Mouse (Mus musculus): ENCODE results near the gene Iqcf1. TPM values are rescaled to one million over a fixed set of nuclear protein-coding genes. Genes with fewer than 3 reads are reported as not detected.

Iqcf1 gene
- polyA plus RNA-seq, 1 experiment from 2014 or later = not detected

GRCm38 (mm10) chr9:106514273-106514672 is 14.5 kb downstream of the Iqcf1 start, which contains the start of gene Iqcf5:
Iqcf5 (plus strand) TSS chr9:106514573.
- ATAC-seq (ENCODE audit: low FRiP score) (no peak), DNase-seq (ENCODE audit: low spot score) (no peak)
- Histone ChIP-seq H3K9me3 (ENCODE audit: control insufficient read depth, low read length) (no peaks in the 10 kb centered on the region), H3K4me1 (replicated peaks; ENCODE audit: control insufficient read depth, insufficient read depth, low read length) (no peaks in the 10 kb centered on the region), H3K36me3 (ENCODE audit: control insufficient read depth, insufficient read depth, low read length) (no peaks in the 10 kb centered on the region), H3K27me3 (ENCODE audit: control insufficient read depth, insufficient read depth, low read length) (no peaks in the 10 kb centered on the region), H3K4me2 (replicated peaks; ENCODE audit: low read depth, low read length) (no peak within 1 kb of the TSS), H3K9ac (ENCODE audit: low read depth, low read length) (no peak within 1 kb of the TSS), H3K27ac (ENCODE audit: low read depth, low read length) (no peak within 1 kb of the TSS), H3K4me3 (ENCODE audit: low read depth, low read length) (no peak within 1 kb of the TSS)
- WGBS = 90% methylated on average over 4 of the region's 4 CpGs

- DNase-seq (ENCODE audit: low spot score) (no peak), ATAC-seq (ENCODE audit: low FRiP score) (no peak)
- H3K36me3 ChIP-seq (ENCODE audit: control insufficient read depth, insufficient read depth, low read length) = no peaks in the 10 kb centered on the region
- H3K4me1 ChIP-seq (replicated peaks; ENCODE audit: control insufficient read depth, insufficient read depth, low read length) = no peaks in the 10 kb centered on the region
- no peak overlapping the region for H3K4me3 ChIP-seq (ENCODE audit: low read depth, low read length)
- 85% methylated on average over 2 of the region's 2 CpGs for WGBS
- H3K9ac ChIP-seq (ENCODE audit: low read depth, low read length) = no peak overlapping the region
- no peak overlapping the region for H3K27ac ChIP-seq (ENCODE audit: low read depth, low read length)
- no peak overlapping the region for H3K4me2 ChIP-seq (replicated peaks; ENCODE audit: low read depth, low read length)
- H3K9me3 ChIP-seq (ENCODE audit: control insufficient read depth, low read length) = no peaks in the 10 kb centered on the region
- no peaks in the 10 kb centered on the region for H3K27me3 ChIP-seq (ENCODE audit: control insufficient read depth, insufficient read depth, low read length)
These were observed 19.7 kb downstream of the Iqcf1 start for GRCm38 (mm10) chr9:106519433-106519832.

GRCm38 (mm10) chr9:106519909-106520308 is 20.1 kb downstream of the Iqcf1 start:
- H3K4me2 ChIP-seq (replicated peaks; ENCODE audit: low read depth, low read length) = no peak overlapping the region
- H3K4me1 ChIP-seq (replicated peaks; ENCODE audit: control insufficient read depth, insufficient read depth, low read length) = no peaks in the 10 kb centered on the region
- DNase-seq (ENCODE audit: low spot score) (no peak), ATAC-seq (ENCODE audit: low FRiP score) (no peak)
- H3K9me3 ChIP-seq (ENCODE audit: control insufficient read depth, low read length) = no peaks in the 10 kb centered on the region
- no peaks in the 10 kb centered on the region for H3K27me3 ChIP-seq (ENCODE audit: control insufficient read depth, insufficient read depth, low read length)
- no peaks in the 10 kb centered on the region for H3K36me3 ChIP-seq (ENCODE audit: control insufficient read depth, insufficient read depth, low read length)
- WGBS = 85% methylated on average over 8 of the region's 8 CpGs
- no peak overlapping the region for H3K4me3 ChIP-seq (ENCODE audit: low read depth, low read length)
- no peak overlapping the region for H3K9ac ChIP-seq (ENCODE audit: low read depth, low read length)
- no peak overlapping the region for H3K27ac ChIP-seq (ENCODE audit: low read depth, low read length)

GRCm38 (mm10) chr9:106531833-106532232 is 32.1 kb downstream of the Iqcf1 start:
- 36% methylated on average over 3 of the region's 3 CpGs for WGBS
- Histone ChIP-seq H3K4me2 (replicated peaks; ENCODE audit: low read depth, low read length) (no peak overlapping the region), H3K9ac (ENCODE audit: low read depth, low read length) (no peak overlapping the region), H3K4me3 (ENCODE audit: low read depth, low read length) (no peak overlapping the region), H3K36me3 (ENCODE audit: control insufficient read depth, insufficient read depth, low read length) (no peaks in the 10 kb centered on the region), H3K4me1 (replicated peaks; ENCODE audit: control insufficient read depth, insufficient read depth, low read length) (no peaks in the 10 kb centered on the region), H3K9me3 (ENCODE audit: control insufficient read depth, low read length) (no peaks in the 10 kb centered on the region), H3K27me3 (ENCODE audit: control insufficient read depth, insufficient read depth, low read length) (no peaks in the 10 kb centered on the region), H3K27ac (ENCODE audit: low read depth, low read length) (no peak overlapping the region)
- DNase-seq (ENCODE audit: low spot score) = peak; percentile 64
- ATAC-seq (ENCODE audit: low FRiP score) = no peak

GRCm38 (mm10) chr9:106534296-106534695 is 34.5 kb downstream of the Iqcf1 start:
- Histone ChIP-seq H3K4me3 (ENCODE audit: low read depth, low read length) (no peak overlapping the region), H3K27me3 (ENCODE audit: control insufficient read depth, insufficient read depth, low read length) (no peaks in the 10 kb centered on the region), H3K4me2 (replicated peaks; ENCODE audit: low read depth, low read length) (no peak overlapping the region), H3K4me1 (replicated peaks; ENCODE audit: control insufficient read depth, insufficient read depth, low read length) (no peaks in the 10 kb centered on the region), H3K9ac (ENCODE audit: low read depth, low read length) (no peak overlapping the region), H3K27ac (ENCODE audit: low read depth, low read length) (no peak overlapping the region), H3K36me3 (ENCODE audit: control insufficient read depth, insufficient read depth, low read length) (no peaks in the 10 kb centered on the region), H3K9me3 (ENCODE audit: control insufficient read depth, low read length) (no peaks in the 10 kb centered on the region)
- DNase-seq (ENCODE audit: low spot score) (no peak), ATAC-seq (ENCODE audit: low FRiP score) (no peak)
- 91% methylated on average over 7 of the region's 7 CpGs for WGBS

GRCm38 (mm10) chr9:106534975-106535374 is 35.2 kb downstream of the Iqcf1 start:
- Histone ChIP-seq H3K27ac (ENCODE audit: low read depth, low read length) (no peak overlapping the region), H3K9me3 (ENCODE audit: control insufficient read depth, low read length) (no peaks in the 10 kb centered on the region), H3K4me3 (ENCODE audit: low read depth, low read length) (no peak overlapping the region), H3K36me3 (ENCODE audit: control insufficient read depth, insufficient read depth, low read length) (no peaks in the 10 kb centered on the region), H3K4me1 (replicated peaks; ENCODE audit: control insufficient read depth, insufficient read depth, low read length) (no peaks in the 10 kb centered on the region), H3K4me2 (replicated peaks; ENCODE audit: low read depth, low read length) (no peak overlapping the region), H3K27me3 (ENCODE audit: control insufficient read depth, insufficient read depth, low read length) (no peaks in the 10 kb centered on the region), H3K9ac (ENCODE audit: low read depth, low read length) (no peak overlapping the region)
- whole genome bisulfite sequencing = 92% methylated on average over 11 of the region's 11 CpGs
- DNase-seq (ENCODE audit: low spot score) (no peak), ATAC-seq (ENCODE audit: low FRiP score) (no peak)

Other genes starting within 250 kb of the Iqcf1 start
- 27.3 and 27.6 TPM in 2 replicates for gene Poc1a, start 218.9 kb upstream of the Iqcf1 start, polyA plus RNA-seq (2014; fragmentation: Nextera tagmentation; extraction: Ambion mirVana)
- 25.0 and 25.8 TPM in 2 replicates for gene Dusp7, start 131.3 kb upstream of the Iqcf1 start, polyA plus RNA-seq (2014; fragmentation: Nextera tagmentation; extraction: Ambion mirVana)
- gene Rpl29, start 70.5 kb upstream of the Iqcf1 start, polyA plus RNA-seq (2014; fragmentation: Nextera tagmentation; extraction: Ambion mirVana) = 882 and 903 TPM in 2 replicates
- gene Acy1, start 61.6 kb upstream of the Iqcf1 start, polyA plus RNA-seq (2014; fragmentation: Nextera tagmentation; extraction: Ambion mirVana) = 26.4 and 30.3 TPM in 2 replicates
- 4.2 and 6.0 TPM in 2 replicates for gene Abhd14b, start 52.5 kb upstream of the Iqcf1 start, polyA plus RNA-seq (2014; fragmentation: Nextera tagmentation; extraction: Ambion mirVana)
- gene Abhd14a, start 52.3 kb upstream of the Iqcf1 start, polyA plus RNA-seq (2014; fragmentation: Nextera tagmentation; extraction: Ambion mirVana) = 31.2 and 34.7 TPM in 2 replicates
- 222 and 249 TPM in 2 replicates for gene Pcbp4, start 46.7 kb upstream of the Iqcf1 start, polyA plus RNA-seq (2014; fragmentation: Nextera tagmentation; extraction: Ambion mirVana)
- gene Gpr62, start 34.0 kb upstream of the Iqcf1 start, polyA plus RNA-seq (2014; fragmentation: Nextera tagmentation; extraction: Ambion mirVana) = 0.22 and 0.29 TPM in 2 replicates
- gene Rrp9, start 24.0 kb upstream of the Iqcf1 start, polyA plus RNA-seq (2014; fragmentation: Nextera tagmentation; extraction: Ambion mirVana) = 41.3 and 42.2 TPM in 2 replicates
- 0.54 and 1.4 TPM in 2 replicates for gene Parp3, start 23.0 kb upstream of the Iqcf1 start, polyA plus RNA-seq (2014; fragmentation: Nextera tagmentation; extraction: Ambion mirVana)
- gene Iqcf5, start 14.6 kb downstream of the Iqcf1 start, polyA plus RNA-seq (2014; fragmentation: Nextera tagmentation; extraction: Ambion mirVana) = not detected in 2 replicates
- not detected in 2 replicates for gene Iqcf3, start 61.7 kb downstream of the Iqcf1 start, polyA plus RNA-seq (2014; fragmentation: Nextera tagmentation; extraction: Ambion mirVana)
- not detected in 2 replicates for gene Iqcf4, start 71.0 kb downstream of the Iqcf1 start, polyA plus RNA-seq (2014; fragmentation: Nextera tagmentation; extraction: Ambion mirVana)
- gene Iqcf6, start 126.6 kb downstream of the Iqcf1 start, polyA plus RNA-seq (2014; fragmentation: Nextera tagmentation; extraction: Ambion mirVana) = not detected in 2 replicates
- 9.5 and 9.7 TPM in 2 replicates for gene Grm2, start 156.1 kb downstream of the Iqcf1 start, polyA plus RNA-seq (2014; fragmentation: Nextera tagmentation; extraction: Ambion mirVana)
- gene Tex264, start 186.0 kb downstream of the Iqcf1 start, polyA plus RNA-seq (2014; fragmentation: Nextera tagmentation; extraction: Ambion mirVana) = 28.1 and 30.0 TPM in 2 replicates

Measured in hindbrain, embryonic 11.5 days (tissue).